In genomic region chr3:133090247-133091120, GRCm38 (mm10) we compare ENCODE assay signal across 8 mouse cellular contexts. TPM values are rescaled to one million over a fixed set of nuclear protein-coding genes. Genes with fewer than 3 reads are reported as not detected.
DNase-seq lines count a peak whose midpoint lies in the region; ATAC-seq and TF ChIP-seq lines count a peak whose summit lies in the region.

No protein-coding gene starts in this region.

- H3K9me3 ChIP-seq in kidney, embryonic 14.5 days (ENCODE audit: control insufficient read depth, low read length): no peaks in the 10 kb centered on the region
- no peaks in the 10 kb centered on the region for H3K9me3 ChIP-seq in hindbrain, embryonic 15.5 days
- no peaks in the 10 kb centered on the region for H3K9me3 ChIP-seq in midbrain, postnatal 0 days (ENCODE audit: low read length)

- H3K4me3 ChIP-seq in kidney, embryonic 14.5 days (ENCODE audit: low read length): peak overlapping the region; percentile 68
- peak overlapping the region; percentile 97 for H3K4me3 ChIP-seq in hindbrain, embryonic 15.5 days
- H3K4me3 ChIP-seq in midbrain, postnatal 0 days (ENCODE audit: low read depth, low read length): peak overlapping the region; percentile 99

- peak overlapping the region; percentile 96 for H3K9ac ChIP-seq in kidney, embryonic 14.5 days (ENCODE audit: low read depth, low read length)
- peak overlapping the region; percentile 94 for H3K9ac ChIP-seq in hindbrain, embryonic 15.5 days
- peak overlapping the region; percentile 90 for H3K9ac ChIP-seq in midbrain, postnatal 0 days (replicated peaks; ENCODE audit: low read length, poor library complexity, severe bottlenecking)

- WGBS in kidney, embryonic 14.5 days: 4% methylated on average over 11 of the region's 11 CpGs
- 12% methylated on average over 11 of the region's 11 CpGs for WGBS in hindbrain, embryonic 15.5 days
- 7% methylated on average over 11 of the region's 11 CpGs for WGBS in midbrain, postnatal 0 days

- peaks cover 14% of the 10 kb centered on the region; the same call in 1 of the 2 replicates for H3K4me1 ChIP-seq in kidney, embryonic 14.5 days (ENCODE audit: control insufficient read depth, insufficient read depth, low read length)
- H3K4me1 ChIP-seq in hindbrain, embryonic 15.5 days (replicated peaks): peaks cover 26% of the 10 kb centered on the region
- H3K4me1 ChIP-seq in midbrain, postnatal 0 days (ENCODE audit: insufficient read depth, low read length): peaks cover 7% of the 10 kb centered on the region; the same call in 1 of the 2 replicates

- no peaks in the 10 kb centered on the region for H3K36me3 ChIP-seq in kidney, embryonic 14.5 days (ENCODE audit: control insufficient read depth, insufficient read depth, low read length)
- no peaks in the 10 kb centered on the region for H3K36me3 ChIP-seq in hindbrain, embryonic 15.5 days
- H3K36me3 ChIP-seq in midbrain, postnatal 0 days (ENCODE audit: insufficient read depth, low read length): no peaks in the 10 kb centered on the region

- H3K4me2 ChIP-seq in kidney, embryonic 14.5 days (replicated peaks; ENCODE audit: low read depth, low read length): peak overlapping the region; percentile 67
- peak overlapping the region; percentile 76 for H3K4me2 ChIP-seq in hindbrain, embryonic 15.5 days
- H3K4me2 ChIP-seq in midbrain, postnatal 0 days (ENCODE audit: low read depth, low read length, poor library complexity, severe bottlenecking): peak overlapping the region; percentile 79

- H3K27ac ChIP-seq in kidney, embryonic 14.5 days (ENCODE audit: low read depth, low read length): peak overlapping the region; percentile 97
- H3K27ac ChIP-seq in hindbrain, embryonic 15.5 days (replicated peaks): peak overlapping the region; percentile 97
- H3K27ac ChIP-seq in midbrain, postnatal 0 days (ENCODE audit: low read depth, low read length): peak overlapping the region; percentile 94; the same call in 1 of the 2 replicates

- no peak for TF ChIP-seq CTCF in midbrain, postnatal 0 days (IDR thresholded peaks at IDR 0.05)

- H3K27me3 ChIP-seq in kidney, embryonic 14.5 days (ENCODE audit: control insufficient read depth, insufficient read depth, low read length): no peaks in the 10 kb centered on the region
- H3K27me3 ChIP-seq in hindbrain, embryonic 15.5 days: no peaks in the 10 kb centered on the region
- H3K27me3 ChIP-seq in midbrain, postnatal 0 days (ENCODE audit: insufficient read depth, low read length): no peaks in the 10 kb centered on the region

- ATAC-seq in kidney, embryonic 14.5 days (ENCODE audit: low FRiP score, low TSS enrichment): no peak
- no peak for ATAC-seq in hindbrain, embryonic 15.5 days (ENCODE audit: low FRiP score, low read depth)
- ATAC-seq in midbrain, postnatal 0 days (ENCODE audit: low FRiP score): no peak

- DNase-seq in kidney, postnatal 25 days: no peak
- DNase-seq in adipocyte (ENCODE audit: low spot score): peak; percentile 14
- DNase-seq in midbrain, postnatal 0 days (ENCODE audit: low spot score): no peak
- no peak for DNase-seq in thymus, postnatal 36 days
- DNase-seq in spleen, postnatal 14 days (ENCODE audit: low spot score in 2 of 2): no peak
- no peak for DNase-seq in adrenal gland, adult 18-20 months (ENCODE audit: low spot score in 2 of 2)

RNA-seq across cellular contexts. Expression of gene Ints12, which starts 1.2 kb away (rescaled TPM):
- polyA plus RNA-seq in kidney, embryonic 14.5 days (2014; fragmentation: Nextera tagmentation; extraction: Ambion mirVana): 20.7 and 27.1 TPM in 2 replicates
- 15.7 and 16.3 TPM in 2 replicates for polyA plus RNA-seq in hindbrain, embryonic 15.5 days (2015; fragmentation: Nextera tagmentation; extraction: Ambion mirVana)
- total RNA-seq in midbrain, postnatal 0 days (2014; rRNA removed): 9.0 and 15.4 TPM in 2 replicates
- 11.3 and 12.0 TPM in 2 replicates for polyA plus RNA-seq in midbrain, postnatal 0 days (2015; fragmentation: Nextera tagmentation; extraction: Ambion mirVana)
- 10 to 100 TPM; 12.3 TPM for total RNA-seq in adrenal gland, adult 18-20 months (2021)

RNA-seq across cellular contexts. Expression of gene Gstcd, which starts 1.3 kb away (rescaled TPM):
- polyA plus RNA-seq in kidney, embryonic 14.5 days (2014; fragmentation: Nextera tagmentation; extraction: Ambion mirVana): 9.6 and 12.5 TPM in 2 replicates
- 3.0 and 3.7 TPM in 2 replicates for polyA plus RNA-seq in hindbrain, embryonic 15.5 days (2015; fragmentation: Nextera tagmentation; extraction: Ambion mirVana)
- total RNA-seq in midbrain, postnatal 0 days (2014; rRNA removed): 10.8 and 15.3 TPM in 2 replicates
- polyA plus RNA-seq in midbrain, postnatal 0 days (2015; fragmentation: Nextera tagmentation; extraction: Ambion mirVana): 1.5 and 2.6 TPM in 2 replicates
- total RNA-seq in adrenal gland, adult 18-20 months (2021): 1 to 10 TPM; 7.9 to 9.3 TPM
